Mouse (Mus musculus): ENCODE results near the gene 1110008P14Rik. TPM values are rescaled to one million over a fixed set of nuclear protein-coding genes. Genes with fewer than 3 reads are reported as not detected.

1110008P14Rik gene
- polyA plus RNA-seq, 2 experiments = 32.6 to 40.8 TPM

- Histone ChIP-seq H3K4me1 (replicated peaks; ENCODE audit: control insufficient read depth in 2 of 2, insufficient read depth in 2 of 2, low read length in 1 of 2) (peaks cover 2 to 11% of the 10 kb centered on the region in 2 experiments; a peak in 3 of 4 replicates), H3K36me3 (replicated peaks; ENCODE audit: control insufficient read depth, insufficient read depth, low read depth) (peaks cover 19% of the 10 kb centered on the region), H3K4me3 (ENCODE audit: insufficient read depth in 1 of 2, low read depth in 2 of 2, low read length in 2 of 2) (no peak overlapping the region), H3K9me3 (ENCODE audit: control insufficient read depth, low read length) (no peaks in the 10 kb centered on the region), H3K4me2 (ENCODE audit: low read depth) (no peak overlapping the region), H3K27ac (no peak overlapping the region), H3K27me3 (ENCODE audit: control insufficient read depth, insufficient read depth, low read length) (no peaks in the 10 kb centered on the region), H3K9ac (replicated peaks) (no peak overlapping the region)
- DNase-seq (ENCODE audit: low read depth in 3 of 3, low spot score in 3 of 3) (no peak), ATAC-seq (ENCODE audit: insufficient read depth) (no peak)
- WGBS (ENCODE audit: insufficient replicate concordance) = 82% methylated on average over 8 of the region's 8 CpGs
- no peak for TF ChIP-seq CTCF (IDR thresholded peaks at IDR 0.05; ENCODE audit: low read depth)
- TF ChIP-seq EP300 (IDR thresholded peaks at IDR 0.05; ENCODE audit: low read depth) = no peak
Measured at GRCm38 (mm10) chr2:32417486-32417885, 35.7 kb upstream of the 1110008P14Rik start.

GRCm38 (mm10) chr2:32416556-32416955 lies 34.8 kb upstream of the 1110008P14Rik start:
- no peak for TF ChIP-seq CTCF (IDR thresholded peaks at IDR 0.05; ENCODE audit: low read depth)
- TF ChIP-seq EP300 (IDR thresholded peaks at IDR 0.05; ENCODE audit: low read depth) = no peak
- Histone ChIP-seq H3K27ac (no peak overlapping the region), H3K4me1 (replicated peaks; ENCODE audit: control insufficient read depth in 2 of 2, insufficient read depth in 2 of 2, low read length in 1 of 2) (peaks cover 0 to 7% of the 10 kb centered on the region in 2 experiments; a peak in 1 of 4 replicates), H3K4me2 (ENCODE audit: low read depth) (no peak overlapping the region), H3K9ac (replicated peaks) (no peak overlapping the region), H3K4me3 (ENCODE audit: insufficient read depth in 1 of 2, low read depth in 2 of 2, low read length in 2 of 2) (no peak overlapping the region), H3K27me3 (ENCODE audit: control insufficient read depth, insufficient read depth, low read length) (no peaks in the 10 kb centered on the region), H3K36me3 (replicated peaks; ENCODE audit: control insufficient read depth, insufficient read depth, low read depth) (peaks cover 19% of the 10 kb centered on the region), H3K9me3 (ENCODE audit: control insufficient read depth, low read length) (no peaks in the 10 kb centered on the region)
- WGBS (ENCODE audit: insufficient replicate concordance) = 75% methylated on average over 2 of the region's 2 CpGs
- ATAC-seq (ENCODE audit: insufficient read depth) = no peak
- no peak for DNase-seq (ENCODE audit: low read depth in 3 of 3, low spot score in 3 of 3)

- peaks cover 19% of the 10 kb centered on the region for H3K36me3 ChIP-seq (replicated peaks; ENCODE audit: control insufficient read depth, insufficient read depth, low read depth)
- no peak overlapping the region for H3K4me3 ChIP-seq (ENCODE audit: insufficient read depth in 1 of 2, low read depth in 2 of 2, low read length in 2 of 2)
- DNase-seq (ENCODE audit: low read depth in 3 of 3, low spot score in 3 of 3) (no peak), ATAC-seq (ENCODE audit: insufficient read depth) (no peak)
- H3K27me3 ChIP-seq (ENCODE audit: control insufficient read depth, insufficient read depth, low read length) = no peaks in the 10 kb centered on the region
- H3K9ac ChIP-seq (replicated peaks) = no peak overlapping the region
- no peaks in the 10 kb centered on the region for H3K9me3 ChIP-seq (ENCODE audit: control insufficient read depth, low read length)
- H3K27ac ChIP-seq = no peak overlapping the region
- peaks cover 0 to 6% of the 10 kb centered on the region in 2 experiments; a peak in 1 of 4 replicates for H3K4me1 ChIP-seq (replicated peaks; ENCODE audit: control insufficient read depth in 2 of 2, insufficient read depth in 2 of 2, low read length in 1 of 2)
- TF ChIP-seq EP300 (IDR thresholded peaks at IDR 0.05; ENCODE audit: low read depth) (no peak), CTCF (IDR thresholded peaks at IDR 0.05; ENCODE audit: low read depth) (no peak)
- WGBS (ENCODE audit: insufficient replicate concordance) = 85% methylated on average over 12 of the region's 12 CpGs
- no peak overlapping the region for H3K4me2 ChIP-seq (ENCODE audit: low read depth)
Measured at GRCm38 (mm10) chr2:32415801-32416200, 34.1 kb upstream of the 1110008P14Rik start.

GRCm38 (mm10) chr2:32413936-32414335 lies 32.2 kb upstream of the 1110008P14Rik start:
- ATAC-seq (ENCODE audit: insufficient read depth) = no peak
- Histone ChIP-seq H3K27me3 (ENCODE audit: control insufficient read depth, insufficient read depth, low read length) (no peaks in the 10 kb centered on the region), H3K36me3 (replicated peaks; ENCODE audit: control insufficient read depth, insufficient read depth, low read depth) (peaks cover 19% of the 10 kb centered on the region), H3K9ac (replicated peaks) (no peak overlapping the region), H3K4me2 (ENCODE audit: low read depth) (no peak overlapping the region), H3K4me3 (ENCODE audit: insufficient read depth in 1 of 2, low read depth in 2 of 2, low read length in 2 of 2) (no peak overlapping the region), H3K4me1 (replicated peaks; ENCODE audit: control insufficient read depth in 2 of 2, insufficient read depth in 2 of 2, low read length in 1 of 2) (peaks cover 0 to 6% of the 10 kb centered on the region in 2 experiments; a peak in 1 of 4 replicates), H3K27ac (no peak overlapping the region), H3K9me3 (ENCODE audit: control insufficient read depth, low read length) (no peaks in the 10 kb centered on the region)
- no peak for DNase-seq (ENCODE audit: low read depth in 3 of 3, low spot score in 3 of 3)
- 51% methylated on average over 5 of the region's 5 CpGs for WGBS (ENCODE audit: insufficient replicate concordance)
- TF ChIP-seq CTCF (IDR thresholded peaks at IDR 0.05; ENCODE audit: low read depth) (no peak), EP300 (IDR thresholded peaks at IDR 0.05; ENCODE audit: low read depth) (no peak)

- no peak for DNase-seq (ENCODE audit: low read depth in 3 of 3, low spot score in 3 of 3)
- Histone ChIP-seq H3K36me3 (replicated peaks; ENCODE audit: control insufficient read depth, insufficient read depth, low read depth) (peaks cover 14% of the 10 kb centered on the region), H3K9me3 (ENCODE audit: control insufficient read depth, low read length) (no peaks in the 10 kb centered on the region), H3K4me1 (replicated peaks; ENCODE audit: control insufficient read depth in 2 of 2, insufficient read depth in 2 of 2, low read length in 1 of 2) (0 out of 4 replicates have a peak, but pooled peaks cover 0 to 4% of the 10 kb centered on the region in 2 experiments), H3K9ac (replicated peaks) (no peak overlapping the region), H3K27ac (no peak overlapping the region), H3K27me3 (ENCODE audit: control insufficient read depth, insufficient read depth, low read length) (no peaks in the 10 kb centered on the region), H3K4me2 (ENCODE audit: low read depth) (no peak overlapping the region), H3K4me3 (ENCODE audit: insufficient read depth in 1 of 2, low read depth in 2 of 2, low read length in 2 of 2) (no peak overlapping the region)
- WGBS (ENCODE audit: insufficient replicate concordance) = 58% methylated on average over 6 of the region's 6 CpGs
- TF ChIP-seq EP300 (IDR thresholded peaks at IDR 0.05; ENCODE audit: low read depth) = no peak
- no peak for TF ChIP-seq CTCF (IDR thresholded peaks at IDR 0.05; ENCODE audit: low read depth)
- ATAC-seq (ENCODE audit: insufficient read depth) = no peak
Measured at GRCm38 (mm10) chr2:32412742-32413531, 31.2 kb upstream of the 1110008P14Rik start.
